Mouse (Mus musculus): ENCODE measurements around the gene Tm4sf20. TPM values are rescaled to one million over a fixed set of nuclear protein-coding genes. Genes with fewer than 3 reads are reported as not detected.

The Tm4sf20 gene
- not detected for polyA plus RNA-seq (2014; fragmentation: Illumina TruSeq; extraction: RNeasy Lipid Tissue Mini Kit (QIAGEN cat#74804); ENCODE audit: low read depth, low replicate concordance)

DNA sequence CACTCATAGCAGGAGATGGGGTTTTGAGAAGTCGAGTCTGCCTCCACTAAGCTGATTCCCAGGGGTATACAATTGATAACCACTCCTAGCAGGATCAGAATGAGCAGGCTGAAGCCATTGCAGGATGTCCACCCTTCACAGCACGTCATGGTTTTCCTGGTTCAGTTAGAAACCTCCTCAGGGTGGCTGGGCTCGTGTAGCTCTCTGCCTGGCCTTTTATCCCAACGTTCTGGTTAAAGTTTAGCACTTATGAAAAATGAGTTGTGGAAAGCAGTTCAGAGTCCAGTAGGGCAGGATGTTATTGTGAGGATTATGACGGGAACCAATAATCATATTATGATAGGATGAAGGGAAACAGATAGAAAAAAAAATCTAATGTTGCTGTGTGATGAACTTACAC, at the start of gene Tm4sf20:
Gene Tm4sf20, minus strand, starts transcription at position 193 of the 400 bp plus-strand sequence.

DNA sequence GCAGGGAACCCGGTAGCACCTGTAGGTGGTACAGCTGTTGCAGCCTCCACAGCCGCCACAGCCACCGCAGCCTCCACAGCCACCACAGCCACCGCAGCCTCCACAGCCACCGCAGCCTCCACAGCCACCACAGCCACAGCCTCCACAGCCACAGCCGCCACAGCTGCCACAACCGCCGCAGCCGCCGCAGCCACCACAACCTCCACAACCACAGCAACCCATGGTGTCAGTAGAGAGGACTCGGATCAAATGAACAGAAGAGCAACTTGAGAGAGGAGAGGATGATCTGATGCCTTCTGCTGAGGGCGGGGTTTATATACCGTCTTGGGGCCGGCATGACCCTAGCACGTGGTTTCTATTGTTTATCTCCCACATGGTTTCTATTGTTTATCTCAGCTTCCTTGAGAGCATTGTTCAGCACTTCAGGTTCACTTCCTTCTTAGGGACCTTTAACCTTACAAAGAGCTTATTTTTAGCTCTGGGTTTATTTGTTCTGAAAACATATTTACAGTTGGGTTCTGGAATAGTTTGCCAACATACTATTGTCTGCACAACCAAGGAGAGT, 2.8 kb upstream of the Tm4sf20 start, which contains the start of gene Gm47791:
Gene Gm47791, minus strand, starts transcription at position 222 of the 565 bp plus-strand sequence.

DNA sequence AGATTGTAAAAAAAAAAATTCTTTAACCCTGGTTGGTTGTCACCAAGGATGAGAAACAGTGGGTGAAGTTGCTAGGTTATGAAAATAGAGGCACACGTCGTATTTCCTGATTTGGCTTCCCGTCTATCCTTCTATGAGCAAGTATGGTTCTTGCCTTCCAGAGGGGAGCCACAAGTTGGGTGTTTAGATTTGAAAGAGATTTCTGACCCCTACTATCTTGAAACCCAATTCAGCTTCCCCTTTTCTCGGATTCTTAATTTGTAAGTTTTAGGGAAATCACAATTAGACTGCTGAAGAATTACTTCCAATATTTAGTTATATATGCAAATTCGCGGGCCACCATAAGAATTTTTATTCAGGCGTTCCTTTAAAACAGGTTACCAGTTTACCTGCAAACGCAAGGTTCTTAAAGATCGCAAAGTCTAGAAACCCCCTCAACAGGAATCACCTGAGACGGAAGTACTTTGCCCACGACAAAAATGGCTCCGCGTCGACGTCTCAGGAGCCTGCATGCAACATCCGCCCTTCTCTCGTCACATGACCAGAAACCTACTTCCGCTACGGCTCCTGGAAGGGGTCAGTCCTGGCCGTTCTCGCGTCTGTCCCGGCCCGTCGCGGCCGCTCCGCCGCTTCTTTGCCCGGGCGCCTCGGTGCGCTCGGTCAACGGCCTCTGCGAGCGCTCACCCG, 43.8 kb downstream of the Tm4sf20 start, which contains the start of gene Mff:
Gene Mff, plus strand, starts transcription at position 552 of the 687 bp plus-strand sequence.

Other genes starting within 250 kb of the Tm4sf20 start
- 6.5 TPM for gene Col4a4, start 181.6 kb downstream of the Tm4sf20 start, polyA plus RNA-seq (2014; fragmentation: Illumina TruSeq; extraction: RNeasy Lipid Tissue Mini Kit (QIAGEN cat#74804); ENCODE audit: low read depth, low replicate concordance)
- gene Col4a3, start 181.5 kb downstream of the Tm4sf20 start, polyA plus RNA-seq (2014; fragmentation: Illumina TruSeq; extraction: RNeasy Lipid Tissue Mini Kit (QIAGEN cat#74804); ENCODE audit: low read depth, low replicate concordance): 5.8 TPM
- gene Mff, start 43.6 kb downstream of the Tm4sf20 start, polyA plus RNA-seq (2014; fragmentation: Illumina TruSeq; extraction: RNeasy Lipid Tissue Mini Kit (QIAGEN cat#74804); ENCODE audit: low read depth, low replicate concordance): 302 TPM
- gene Gm47791, start 2.8 kb upstream of the Tm4sf20 start, polyA plus RNA-seq (2014; fragmentation: Illumina TruSeq; extraction: RNeasy Lipid Tissue Mini Kit (QIAGEN cat#74804); ENCODE audit: low read depth, low replicate concordance): not detected
- 110 TPM for gene Agfg1, start 71.0 kb upstream of the Tm4sf20 start, polyA plus RNA-seq (2014; fragmentation: Illumina TruSeq; extraction: RNeasy Lipid Tissue Mini Kit (QIAGEN cat#74804); ENCODE audit: low read depth, low replicate concordance)
- gene A030005L19Rik, start 144.9 kb upstream of the Tm4sf20 start, polyA plus RNA-seq (2014; fragmentation: Illumina TruSeq; extraction: RNeasy Lipid Tissue Mini Kit (QIAGEN cat#74804); ENCODE audit: low read depth, low replicate concordance): not detected
- gene A030014E15Rik, start 156.5 kb upstream of the Tm4sf20 start, polyA plus RNA-seq (2014; fragmentation: Illumina TruSeq; extraction: RNeasy Lipid Tissue Mini Kit (QIAGEN cat#74804); ENCODE audit: low read depth, low replicate concordance): not detected
- gene Gm6217, start 162.9 kb upstream of the Tm4sf20 start, polyA plus RNA-seq (2014; fragmentation: Illumina TruSeq; extraction: RNeasy Lipid Tissue Mini Kit (QIAGEN cat#74804); ENCODE audit: low read depth, low replicate concordance): not detected
- not detected for gene A030003K21Rik, start 174.9 kb upstream of the Tm4sf20 start, polyA plus RNA-seq (2014; fragmentation: Illumina TruSeq; extraction: RNeasy Lipid Tissue Mini Kit (QIAGEN cat#74804); ENCODE audit: low read depth, low replicate concordance)
- not detected for gene Gm7544, start 187.6 kb upstream of the Tm4sf20 start, polyA plus RNA-seq (2014; fragmentation: Illumina TruSeq; extraction: RNeasy Lipid Tissue Mini Kit (QIAGEN cat#74804); ENCODE audit: low read depth, low replicate concordance)
- not detected for gene Gm47955, start 191.8 kb upstream of the Tm4sf20 start, polyA plus RNA-seq (2014; fragmentation: Illumina TruSeq; extraction: RNeasy Lipid Tissue Mini Kit (QIAGEN cat#74804); ENCODE audit: low read depth, low replicate concordance)
- not detected for gene Gm47959, start 232.1 kb upstream of the Tm4sf20 start, polyA plus RNA-seq (2014; fragmentation: Illumina TruSeq; extraction: RNeasy Lipid Tissue Mini Kit (QIAGEN cat#74804); ENCODE audit: low read depth, low replicate concordance)

Measured in adrenal gland, adult 10 weeks (tissue).